Mouse (Mus musculus): Measurements from ENCODE around the gene Itgb2. TPM values are rescaled to one million over a fixed set of nuclear protein-coding genes. Genes with fewer than 3 reads are reported as not detected.
A peak's percentile ranks its signal among the peaks of the same experiment; 100 is the strongest.

Gene Itgb2
- polyA plus RNA-seq, 1 experiment: 154 TPM

GRCm38 (mm10) chr10:77590812-77591211 is 60.8 kb downstream of the Itgb2 start:
- Histone ChIP-seq H3K4me1 (ENCODE audit: control insufficient read depth, insufficient read depth, insufficient read length) (no peaks in the 10 kb centered on the region), H3K36me3 (ENCODE audit: control insufficient read depth, insufficient read depth, low read length) (peaks cover 27% of the 10 kb centered on the region), H3K27ac (ENCODE audit: insufficient read depth, low read length) (no peak overlapping the region), H3K27me3 (ENCODE audit: control insufficient read depth, insufficient read depth, low read length) (no peaks in the 10 kb centered on the region), H3K4me3 (ENCODE audit: extremely low read depth, insufficient read depth, insufficient read length) (no peak overlapping the region)
- 40% methylated on average over 6 of the region's 6 CpGs for WGBS
- DNase-seq (ENCODE audit: low read depth in 1 of 2, low spot score in 2 of 2): peak; percentile 52 to 62
- peak; percentile 81; the same call in 1 of the 2 replicates for TF ChIP-seq CTCF (IDR thresholded peaks at IDR 0.05; ENCODE audit: extremely low read depth, insufficient read depth, insufficient read length, insufficient replicate concordance)
- no peak for TF ChIP-seq POLR2A (IDR thresholded peaks at IDR 0.05; ENCODE audit: low read depth, low read length)

GRCm38 (mm10) chr10:77591546-77591945 is 61.5 kb downstream of the Itgb2 start:
- 86% methylated on average over 6 of the region's 6 CpGs for WGBS
- no peak for DNase-seq (ENCODE audit: low read depth in 1 of 2, low spot score in 2 of 2)
- H3K4me3 ChIP-seq (ENCODE audit: extremely low read depth, insufficient read depth, insufficient read length): no peak overlapping the region
- H3K27ac ChIP-seq (ENCODE audit: insufficient read depth, low read length): no peak overlapping the region
- TF ChIP-seq CTCF (IDR thresholded peaks at IDR 0.05; ENCODE audit: extremely low read depth, insufficient read depth, insufficient read length, insufficient replicate concordance) (no peak), POLR2A (IDR thresholded peaks at IDR 0.05; ENCODE audit: low read depth, low read length) (no peak)
- H3K27me3 ChIP-seq (ENCODE audit: control insufficient read depth, insufficient read depth, low read length): no peaks in the 10 kb centered on the region
- peaks cover 29% of the 10 kb centered on the region for H3K36me3 ChIP-seq (ENCODE audit: control insufficient read depth, insufficient read depth, low read length)
- no peaks in the 10 kb centered on the region for H3K4me1 ChIP-seq (ENCODE audit: control insufficient read depth, insufficient read depth, insufficient read length)

GRCm38 (mm10) chr10:77596060-77596459 is 66.0 kb downstream of the Itgb2 start:
- Histone ChIP-seq H3K27me3 (ENCODE audit: control insufficient read depth, insufficient read depth, low read length) (no peaks in the 10 kb centered on the region), H3K27ac (ENCODE audit: insufficient read depth, low read length) (no peak overlapping the region), H3K36me3 (ENCODE audit: control insufficient read depth, insufficient read depth, low read length) (peaks cover 35% of the 10 kb centered on the region), H3K4me1 (ENCODE audit: control insufficient read depth, insufficient read depth, insufficient read length) (no peaks in the 10 kb centered on the region), H3K4me3 (ENCODE audit: extremely low read depth, insufficient read depth, insufficient read length) (no peak overlapping the region)
- 86% methylated on average over 2 of the region's 2 CpGs for WGBS
- DNase-seq (ENCODE audit: low read depth in 1 of 2, low spot score in 2 of 2): no peak
- TF ChIP-seq CTCF (IDR thresholded peaks at IDR 0.05; ENCODE audit: extremely low read depth, insufficient read depth, insufficient read length, insufficient replicate concordance) (no peak), POLR2A (IDR thresholded peaks at IDR 0.05; ENCODE audit: low read depth, low read length) (no peak)

- H3K27me3 ChIP-seq (ENCODE audit: control insufficient read depth, insufficient read depth, low read length): no peaks in the 10 kb centered on the region
- H3K4me1 ChIP-seq (ENCODE audit: control insufficient read depth, insufficient read depth, insufficient read length): peaks cover 6% of the 10 kb centered on the region
- no peak for TF ChIP-seq CTCF (IDR thresholded peaks at IDR 0.05; ENCODE audit: extremely low read depth, insufficient read depth, insufficient read length, insufficient replicate concordance)
- TF ChIP-seq POLR2A (IDR thresholded peaks at IDR 0.05; ENCODE audit: low read depth, low read length): no peak
- no peak overlapping the region for H3K4me3 ChIP-seq (ENCODE audit: extremely low read depth, insufficient read depth, insufficient read length)
- DNase-seq (ENCODE audit: low read depth in 1 of 2, low spot score in 2 of 2): no peak
- peaks cover 2% of the 10 kb centered on the region; the same call in 1 of the 2 replicates for H3K36me3 ChIP-seq (ENCODE audit: control insufficient read depth, insufficient read depth, low read length)
- WGBS: 89% methylated on average over 4 of the region's 4 CpGs
- no peak overlapping the region for H3K27ac ChIP-seq (ENCODE audit: insufficient read depth, low read length)
These were observed 73.0 kb downstream of the Itgb2 start for GRCm38 (mm10) chr10:77603021-77603420.

GRCm38 (mm10) chr10:77604111-77604510 is 74.1 kb downstream of the Itgb2 start:
- H3K36me3 ChIP-seq (ENCODE audit: control insufficient read depth, insufficient read depth, low read length): no peaks in the 10 kb centered on the region
- H3K4me3 ChIP-seq (ENCODE audit: extremely low read depth, insufficient read depth, insufficient read length): no peak overlapping the region
- TF ChIP-seq CTCF (IDR thresholded peaks at IDR 0.05; ENCODE audit: extremely low read depth, insufficient read depth, insufficient read length, insufficient replicate concordance) (no peak), POLR2A (IDR thresholded peaks at IDR 0.05; ENCODE audit: low read depth, low read length) (no peak)
- no peak overlapping the region for H3K27ac ChIP-seq (ENCODE audit: insufficient read depth, low read length)
- 93% methylated on average over 6 of the region's 6 CpGs for WGBS
- DNase-seq (ENCODE audit: low read depth in 1 of 2, low spot score in 2 of 2): no peak
- H3K4me1 ChIP-seq (ENCODE audit: control insufficient read depth, insufficient read depth, insufficient read length): peaks cover 6% of the 10 kb centered on the region
- H3K27me3 ChIP-seq (ENCODE audit: control insufficient read depth, insufficient read depth, low read length): no peaks in the 10 kb centered on the region

GRCm38 (mm10) chr10:77604958-77605357 is 74.9 kb downstream of the Itgb2 start:
- peaks cover 6% of the 10 kb centered on the region for H3K4me1 ChIP-seq (ENCODE audit: control insufficient read depth, insufficient read depth, insufficient read length)
- WGBS: 58% methylated on average over 5 of the region's 5 CpGs
- no peaks in the 10 kb centered on the region for H3K27me3 ChIP-seq (ENCODE audit: control insufficient read depth, insufficient read depth, low read length)
- H3K27ac ChIP-seq (ENCODE audit: insufficient read depth, low read length): 0 out of 2 replicates have a peak overlapping the region, but pooled peaks have one; percentile 98
- no peak for DNase-seq (ENCODE audit: low read depth in 1 of 2, low spot score in 2 of 2)
- no peak overlapping the region for H3K4me3 ChIP-seq (ENCODE audit: extremely low read depth, insufficient read depth, insufficient read length)
- TF ChIP-seq CTCF (IDR thresholded peaks at IDR 0.05; ENCODE audit: extremely low read depth, insufficient read depth, insufficient read length, insufficient replicate concordance) (no peak), POLR2A (IDR thresholded peaks at IDR 0.05; ENCODE audit: low read depth, low read length) (no peak)
- peaks cover 2% of the 10 kb centered on the region for H3K36me3 ChIP-seq (ENCODE audit: control insufficient read depth, insufficient read depth, low read length)

GRCm38 (mm10) chr10:77605368-77605767 is 75.3 kb downstream of the Itgb2 start:
- Histone ChIP-seq H3K4me3 (ENCODE audit: extremely low read depth, insufficient read depth, insufficient read length) (peak overlapping the region; percentile 85; the same call in 1 of the 2 replicates), H3K36me3 (ENCODE audit: control insufficient read depth, insufficient read depth, low read length) (peaks cover 3% of the 10 kb centered on the region), H3K27ac (ENCODE audit: insufficient read depth, low read length) (peak overlapping the region; percentile 98), H3K4me1 (ENCODE audit: control insufficient read depth, insufficient read depth, insufficient read length) (peaks cover 6% of the 10 kb centered on the region), H3K27me3 (ENCODE audit: control insufficient read depth, insufficient read depth, low read length) (no peaks in the 10 kb centered on the region)
- peak in 1 of 2 experiments; percentile 49 for DNase-seq (ENCODE audit: low read depth in 1 of 2, low spot score in 2 of 2)
- TF ChIP-seq POLR2A (IDR thresholded peaks at IDR 0.05; ENCODE audit: low read depth, low read length): no peak
- WGBS: 16% methylated on average over 1 of the region's 1 CpGs

All from spleen, adult 2 months (tissue).